Mouse (Mus musculus): ENCODE results near the gene Skint4.

The Skint4 gene

GRCm38 (mm10) chr4:112071716-112072115 lies at the start of gene Skint4:
Gene Skint4, plus strand, starts transcription at chr4:112072016.
- no peak for DNase-seq (ENCODE audit: low spot score)
